Mouse (Mus musculus) cerebellum, postnatal 25 days (tissue): ENCODE data around the gene Ddx49.

Experiments used
- DNase-seq, 2 experiments: peaks; one replicate each; pipeline ENCODE4 v3.0.0; 2021; ENCODE audit warnings: mixed read lengths in 2 of 2

Ddx49 gene

DNA sequence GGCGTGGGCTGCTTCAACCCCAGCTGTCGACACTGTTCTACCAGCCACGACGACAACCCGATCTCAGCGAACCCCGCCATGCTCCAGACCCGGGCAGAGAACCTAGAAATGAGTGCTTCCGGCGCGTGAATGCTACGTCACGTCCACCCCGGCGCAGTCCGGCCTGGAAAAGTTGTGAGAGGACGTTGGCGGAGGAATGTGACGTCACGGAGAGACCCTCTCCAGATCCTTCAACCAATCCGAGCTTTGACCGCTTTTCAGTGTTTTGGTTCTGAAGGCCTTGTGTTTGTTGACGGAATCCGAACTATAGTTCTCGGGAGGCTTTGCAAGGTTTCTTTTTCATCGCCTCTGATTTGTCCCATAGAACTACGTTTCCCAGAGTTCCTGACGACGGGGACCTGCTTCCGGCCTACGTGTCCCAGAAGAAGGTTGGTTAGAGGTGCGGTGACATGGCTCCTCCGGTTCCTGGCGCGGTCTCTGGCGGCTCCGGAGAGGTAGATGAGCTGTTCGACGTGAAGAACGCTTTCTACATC, at the start of gene Ddx49, which contains the start of gene Cope:
Gene Ddx49, minus strand, starts transcription at position 132 of the 533 bp plus-strand sequence.
Gene Cope, plus strand, starts transcription at position 161 of the 533 bp plus-strand sequence.
- DNase-seq: peak; percentile 96 to 98

DNA sequence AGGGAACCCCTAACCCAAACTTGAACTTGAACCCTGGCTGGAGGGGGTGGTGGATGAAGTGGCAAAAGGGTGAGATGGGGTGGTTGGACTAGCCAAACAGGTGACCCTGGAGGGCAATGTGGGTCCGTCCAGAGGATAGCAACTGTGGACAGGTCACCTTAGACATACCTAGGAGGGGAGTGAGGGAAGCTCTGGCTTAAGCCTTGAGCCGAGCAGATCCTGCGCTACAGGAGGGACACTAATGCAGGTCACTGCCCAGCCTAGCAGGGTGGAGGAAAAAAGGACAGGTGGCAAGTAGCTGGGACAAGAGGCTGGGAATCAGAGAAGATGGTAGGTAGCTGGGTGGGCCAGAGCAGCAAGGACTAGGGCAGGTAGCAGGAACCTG, 49.7 kb upstream of the Ddx49 start:
- DNase-seq: peak in 1 of 2 experiments; percentile 47

DNA sequence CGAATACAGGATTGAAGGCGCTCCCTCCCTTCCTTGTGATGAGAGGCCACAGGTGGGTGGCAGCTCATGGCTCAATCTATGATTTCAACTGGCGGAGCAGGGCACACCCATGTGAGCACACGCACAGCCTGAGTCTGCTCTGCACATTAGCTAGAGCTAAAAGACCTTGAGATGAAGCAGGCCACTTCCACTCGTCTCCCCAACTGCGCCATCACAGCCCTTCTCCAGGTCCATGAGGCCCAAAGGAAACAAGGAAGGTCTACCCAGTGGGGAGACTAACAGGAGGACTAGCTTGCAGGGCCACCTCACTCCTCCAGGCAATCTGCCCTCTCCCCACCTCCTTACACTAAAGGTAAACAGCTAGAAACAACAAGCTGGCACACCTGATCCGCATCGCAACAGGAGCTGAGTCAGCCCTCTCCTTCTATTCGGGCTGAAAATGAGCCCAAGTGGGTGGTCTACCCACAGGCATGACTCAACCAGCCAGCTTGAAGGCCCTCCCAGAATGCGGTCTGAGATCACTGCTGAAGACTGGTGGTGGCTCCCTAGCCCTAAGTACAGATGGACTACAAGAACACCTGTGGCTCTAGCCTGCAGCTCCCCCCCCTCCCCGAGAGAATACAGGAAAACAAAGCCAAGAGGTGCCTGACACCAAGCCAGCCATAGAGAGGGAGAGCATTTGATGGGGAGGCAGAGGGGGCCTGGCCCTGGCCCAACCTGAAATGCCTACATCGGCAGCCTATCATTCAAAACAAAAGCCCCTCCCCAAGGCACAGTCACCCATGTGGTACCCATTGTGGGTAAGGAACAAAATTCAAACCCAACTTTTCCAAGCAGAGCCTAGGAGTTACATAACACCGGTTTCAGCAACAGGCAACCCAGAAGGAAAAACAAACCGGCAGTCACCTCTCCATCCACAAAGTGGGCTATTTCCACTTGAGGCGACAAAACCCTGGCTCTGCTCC, 49.0 kb upstream of the Ddx49 start:
- DNase-seq: peak; percentile 68 to 74

DNA sequence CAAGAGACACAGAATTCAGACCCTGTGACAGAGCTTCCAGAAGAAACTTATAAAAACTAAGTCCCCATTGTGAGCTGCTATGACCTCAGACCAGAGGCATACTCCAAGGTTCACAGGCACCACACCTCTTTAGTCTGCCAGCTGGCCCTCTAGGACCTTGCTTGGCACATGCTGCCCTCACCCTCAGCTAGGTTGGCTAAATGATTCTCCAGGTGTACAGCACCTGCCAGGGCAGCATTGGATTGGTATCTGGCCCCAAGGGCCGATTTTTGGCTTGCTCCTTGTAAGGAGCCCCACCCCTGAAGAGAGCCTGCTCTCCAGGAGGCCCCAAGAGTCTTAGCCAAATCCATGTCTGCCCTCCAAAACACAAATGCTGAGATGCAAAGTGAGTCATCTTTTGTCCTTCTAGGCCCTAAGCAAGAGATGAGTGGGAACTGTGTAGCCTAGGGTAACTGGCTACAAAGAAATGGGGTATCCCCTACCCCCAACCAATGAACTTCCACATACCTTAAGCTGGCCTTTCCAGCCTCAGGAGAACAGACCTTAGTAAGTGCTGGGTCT, 45.7 kb upstream of the Ddx49 start:
- peak; percentile 45 to 48 for DNase-seq

DNA sequence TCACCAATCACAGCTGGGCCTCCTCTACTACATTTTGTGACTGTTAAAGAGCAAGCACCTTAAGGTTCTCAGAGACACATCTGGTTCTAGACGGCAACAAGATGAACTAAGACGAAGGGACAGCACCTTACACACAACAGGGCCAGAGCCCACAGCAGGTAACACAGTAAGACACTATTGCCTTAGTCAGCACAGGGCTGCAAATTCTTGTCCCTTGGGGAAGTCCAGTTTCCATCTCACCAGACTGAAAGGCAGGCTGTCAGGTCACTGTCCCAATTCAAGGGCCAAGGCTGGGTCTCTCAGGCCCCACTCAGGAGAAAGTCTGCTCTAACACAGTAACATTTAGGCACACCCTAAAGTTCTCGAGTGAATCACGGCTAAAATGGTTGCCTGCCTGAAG, 45.2 kb upstream of the Ddx49 start:
- DNase-seq: peak in 1 of 2 experiments; percentile 11

DNA sequence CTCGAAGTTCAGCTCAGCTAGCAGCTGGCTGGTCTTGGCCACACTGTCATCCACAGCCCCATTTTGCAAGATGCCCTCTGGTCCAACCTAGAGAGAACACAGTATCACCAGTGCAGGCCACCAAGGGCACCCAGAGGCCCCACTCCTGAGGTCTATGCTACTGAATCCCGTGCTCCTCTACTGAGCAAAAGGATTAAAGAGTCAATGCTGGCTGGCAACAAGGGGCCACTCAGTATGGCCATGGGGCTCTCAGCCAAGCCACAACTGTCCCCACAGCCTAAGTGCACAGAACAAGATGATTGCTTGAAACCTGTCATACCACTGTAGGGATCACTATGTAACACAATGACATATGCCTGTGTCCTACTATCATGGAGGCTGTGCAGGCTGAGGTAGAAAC, 42.0 kb upstream of the Ddx49 start:
- no peak for DNase-seq

DNA sequence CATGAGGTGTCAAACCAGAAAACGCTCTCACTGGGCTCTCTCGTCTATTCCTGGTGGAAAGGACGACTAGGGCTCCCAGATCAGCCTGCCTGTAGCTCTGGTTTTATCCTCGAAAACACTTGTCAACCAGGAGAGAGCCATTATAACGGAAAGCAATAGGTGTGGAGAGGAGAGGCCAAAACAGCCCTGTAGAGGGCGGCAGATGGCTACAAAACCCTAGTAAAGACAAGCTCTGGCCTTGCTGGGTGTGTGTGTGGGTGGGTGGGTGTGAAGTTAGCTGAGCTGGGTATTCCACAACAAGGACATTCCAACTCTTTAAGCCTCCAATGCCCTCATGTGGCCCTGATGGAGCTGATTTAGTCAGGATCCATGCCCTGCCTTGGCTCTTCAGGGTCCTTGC, 41.4 kb upstream of the Ddx49 start:
- peak; percentile 78 to 82 for DNase-seq

DNA sequence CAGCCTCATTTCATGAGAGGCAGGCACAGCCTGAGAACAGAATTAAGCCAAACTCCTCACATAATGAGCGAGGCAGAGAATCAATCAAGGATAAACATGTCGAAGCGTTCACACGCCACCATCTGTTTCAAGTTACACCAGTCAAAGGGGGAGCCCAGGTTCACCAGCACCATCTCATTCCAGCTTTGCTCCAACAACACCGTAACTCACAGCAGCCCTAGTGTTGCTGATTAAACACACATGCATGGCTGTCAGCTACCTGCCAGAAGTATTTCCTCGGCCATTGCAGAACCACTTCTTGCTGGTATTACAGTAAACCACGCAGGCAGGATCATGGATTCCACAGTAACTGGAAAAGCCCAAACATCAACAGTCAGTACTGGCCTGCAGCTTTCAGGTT, 40.8 kb upstream of the Ddx49 start:
- no peak for DNase-seq

DNA sequence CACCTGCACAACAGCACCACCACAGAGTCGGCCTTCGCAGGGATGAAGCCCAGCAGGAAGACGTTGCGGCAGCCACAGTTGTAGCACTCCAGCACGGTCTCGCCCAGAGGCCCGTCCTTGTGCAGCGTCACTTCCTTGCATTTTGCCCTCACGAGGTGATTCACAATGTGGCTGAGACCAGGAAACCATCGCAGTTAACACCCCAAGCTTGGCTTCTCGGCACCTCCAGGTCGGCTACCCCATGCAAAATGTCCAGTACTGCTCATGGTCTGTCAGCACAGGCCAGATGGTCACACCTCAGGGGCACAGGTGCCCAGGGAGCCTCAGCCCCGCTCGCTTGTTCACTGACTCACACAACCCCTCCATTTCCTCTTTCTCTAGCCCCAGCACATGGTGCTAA, 39.7 kb upstream of the Ddx49 start:
- DNase-seq: peak; percentile 77 to 78

DNA sequence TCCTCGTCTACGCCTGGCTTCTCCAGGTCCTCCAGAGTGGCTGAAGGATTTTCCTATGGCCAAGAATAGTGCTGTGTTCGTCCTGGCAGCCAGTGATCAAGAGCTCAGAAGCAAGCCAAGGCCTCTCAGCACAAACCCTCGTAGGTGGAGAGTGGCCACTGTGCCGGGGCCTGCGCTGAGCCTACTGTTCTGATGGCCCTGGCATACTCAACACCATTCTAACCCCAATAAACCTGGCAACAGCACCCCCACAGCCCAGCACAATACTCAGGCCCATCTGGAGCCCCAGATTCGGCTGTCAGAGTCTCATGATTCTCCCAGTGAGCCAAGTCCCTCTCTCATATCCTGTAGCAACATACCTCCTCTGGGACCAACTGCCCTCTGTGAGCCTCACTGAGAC, 38.4 kb upstream of the Ddx49 start:
- peak; percentile 53 to 62 for DNase-seq

DNA sequence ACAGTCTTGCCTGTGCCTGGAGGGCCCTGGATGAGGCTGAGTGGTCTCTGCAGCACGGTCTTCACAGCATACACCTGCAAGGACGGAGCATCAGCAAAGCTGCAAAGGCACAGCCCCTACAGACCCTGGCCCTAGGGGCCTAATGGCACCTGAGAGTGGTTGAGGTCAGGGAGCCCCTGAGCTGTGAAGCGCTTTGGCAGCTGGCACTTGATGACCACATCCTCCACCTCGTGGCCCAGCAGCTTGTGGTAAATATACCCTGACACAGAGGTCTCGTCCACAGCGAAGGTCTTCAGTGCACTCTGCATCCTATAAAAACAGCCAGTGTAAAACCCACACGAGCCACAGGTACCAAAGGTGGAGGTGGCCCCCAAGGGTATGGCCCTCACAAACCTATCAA, 36.6 kb upstream of the Ddx49 start:
- no peak for DNase-seq

DNA sequence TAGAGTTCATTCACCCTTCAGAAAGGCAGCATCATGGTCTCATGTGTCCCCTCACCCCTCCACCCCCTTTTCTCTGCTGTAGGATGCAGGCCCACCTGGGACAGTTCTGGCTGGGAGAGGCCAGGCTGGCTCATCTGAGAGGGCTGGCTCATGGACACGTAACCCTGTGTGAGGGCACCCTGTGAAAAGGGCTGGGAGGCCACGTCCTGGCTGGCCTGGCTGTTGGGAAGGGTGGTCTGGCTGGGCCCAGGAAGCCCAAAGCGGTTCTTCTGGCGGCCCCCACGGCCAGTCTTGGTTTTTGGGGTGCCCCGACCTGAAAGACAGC, 30.6 kb upstream of the Ddx49 start:
- no peak for DNase-seq

DNA sequence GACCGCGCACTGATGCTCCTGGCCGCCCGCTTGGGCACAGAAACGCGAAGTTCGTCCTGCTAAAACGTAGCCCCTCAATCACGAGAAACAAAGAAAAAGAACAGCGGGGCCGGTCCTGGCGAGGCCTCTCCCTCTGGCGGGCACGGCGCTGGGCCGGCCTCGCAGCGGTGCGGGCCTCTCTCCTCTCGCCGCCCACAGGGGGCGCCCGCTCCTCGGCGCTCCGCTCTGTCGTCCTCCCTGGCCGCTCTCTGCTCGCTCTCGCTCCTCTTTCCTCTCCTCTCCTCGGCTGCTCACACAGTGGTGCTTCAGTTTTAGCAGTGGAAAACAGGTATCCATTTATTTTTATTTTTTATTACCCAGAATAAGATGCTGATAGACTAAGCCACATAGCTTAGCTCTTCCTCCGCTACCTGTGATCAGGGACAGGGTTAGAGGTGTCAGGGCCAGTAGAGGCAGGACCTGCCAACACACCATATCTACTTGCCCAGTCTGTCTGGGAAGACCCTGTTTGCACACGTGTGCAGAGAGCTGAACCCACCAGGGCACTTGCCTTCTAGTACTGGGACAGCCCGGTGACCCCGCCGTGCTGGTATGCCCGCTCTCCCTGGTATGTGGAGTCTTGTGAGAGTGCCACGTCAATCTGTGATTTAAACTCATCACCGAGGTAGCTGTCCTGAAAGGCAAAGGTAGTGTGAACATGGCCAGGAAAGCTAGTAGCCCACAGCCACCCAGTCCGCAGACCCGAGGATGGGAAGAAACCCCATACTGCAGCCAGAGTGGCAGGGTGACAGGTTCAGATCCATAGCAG, 30.0 kb upstream of the Ddx49 start:
- DNase-seq: peak; percentile 91 to 93

DNA sequence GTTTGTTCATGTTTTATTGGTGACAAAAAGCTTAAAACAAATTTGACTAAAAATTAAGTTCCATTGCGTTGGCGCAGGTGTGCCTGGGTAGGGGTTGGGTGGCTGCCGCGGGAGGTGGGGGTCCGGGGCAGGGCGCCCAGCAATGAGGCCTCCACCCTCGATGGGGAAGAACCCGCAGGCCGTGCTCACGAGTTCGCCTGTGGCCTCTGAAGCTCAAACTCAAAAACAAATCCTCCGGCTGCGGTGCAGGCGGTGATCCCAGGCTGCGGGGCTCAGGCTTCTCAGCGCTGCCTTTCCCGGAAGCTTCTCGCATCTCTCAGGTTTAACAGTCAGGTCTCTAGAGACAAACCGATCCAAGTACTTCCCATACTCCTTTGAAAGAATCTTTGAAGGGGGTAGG, 29.2 kb upstream of the Ddx49 start:
- peak; percentile 49 to 56 for DNase-seq

DNA sequence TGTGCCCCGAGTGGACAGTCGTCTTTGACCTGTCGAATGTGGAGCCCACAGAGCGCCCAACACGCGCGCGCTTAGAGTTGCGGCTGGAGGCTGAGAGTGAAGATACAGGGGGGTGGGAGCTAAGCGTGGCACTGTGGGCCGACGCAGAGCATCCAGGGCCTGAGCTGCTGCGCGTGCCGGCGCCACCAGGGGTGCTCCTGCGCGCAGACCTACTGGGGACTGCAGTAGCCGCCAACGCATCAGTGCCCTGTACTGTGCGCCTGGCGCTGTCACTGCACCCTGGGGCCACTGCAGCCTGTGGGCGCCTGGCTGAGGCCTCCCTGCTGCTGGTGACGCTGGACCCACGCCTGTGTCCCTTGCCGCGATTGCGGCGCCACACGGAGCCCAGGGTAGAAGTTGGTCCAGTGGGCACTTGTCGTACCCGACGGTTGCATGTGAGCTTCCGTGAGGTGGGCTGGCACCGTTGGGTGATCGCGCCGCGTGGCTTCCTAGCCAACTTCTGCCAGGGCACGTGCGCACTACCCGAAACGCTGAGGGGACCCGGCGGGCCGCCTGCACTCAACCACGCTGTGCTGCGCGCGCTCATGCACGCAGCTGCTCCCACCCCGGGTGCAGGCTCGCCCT, 28.6 kb upstream of the Ddx49 start:
- peak; percentile 67 to 69 for DNase-seq

DNA sequence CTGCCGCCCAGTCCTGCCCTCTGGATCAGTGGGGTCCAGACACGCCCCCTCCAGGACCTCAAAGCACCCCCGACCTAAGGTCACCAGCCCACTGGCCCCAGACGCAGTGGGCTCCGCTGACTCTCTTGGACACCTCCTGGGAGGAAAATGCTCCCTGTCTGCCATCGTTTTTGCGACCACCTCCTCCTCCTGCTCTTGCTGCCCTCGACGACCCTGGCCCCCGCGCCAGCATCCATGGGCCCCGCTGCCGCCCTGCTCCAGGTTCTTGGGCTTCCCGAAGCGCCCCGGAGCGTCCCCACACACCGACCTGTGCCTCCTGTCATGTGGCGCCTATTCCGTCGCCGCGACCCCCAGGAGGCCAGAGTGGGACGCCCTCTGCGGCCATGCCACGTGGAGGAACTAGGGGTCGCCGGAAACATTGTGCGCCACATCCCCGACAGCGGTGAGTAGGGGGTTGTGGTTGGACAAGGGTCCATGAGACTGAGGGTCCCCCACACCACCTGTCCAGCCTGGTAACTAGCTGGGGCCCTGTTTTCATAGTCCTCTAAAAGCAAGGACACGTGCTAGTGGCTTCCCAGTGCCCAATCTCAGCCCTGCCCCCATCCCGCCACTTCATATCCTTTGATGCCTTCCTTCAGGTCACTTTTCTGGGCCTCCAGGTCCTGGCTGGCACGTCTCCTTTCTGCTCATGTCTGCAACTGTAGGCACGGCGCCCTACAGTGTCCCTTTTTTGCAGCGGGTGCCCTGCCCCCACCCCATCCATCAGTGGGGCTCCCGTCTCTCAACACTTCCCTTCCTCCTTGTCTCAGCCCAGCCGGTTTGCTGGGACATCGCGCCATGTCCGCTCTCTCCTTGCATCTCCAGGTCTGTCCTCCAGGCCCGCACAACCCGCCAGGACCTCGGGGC, 27.8 kb upstream of the Ddx49 start:
- DNase-seq: peak in 1 of 2 experiments; percentile 56

DNA sequence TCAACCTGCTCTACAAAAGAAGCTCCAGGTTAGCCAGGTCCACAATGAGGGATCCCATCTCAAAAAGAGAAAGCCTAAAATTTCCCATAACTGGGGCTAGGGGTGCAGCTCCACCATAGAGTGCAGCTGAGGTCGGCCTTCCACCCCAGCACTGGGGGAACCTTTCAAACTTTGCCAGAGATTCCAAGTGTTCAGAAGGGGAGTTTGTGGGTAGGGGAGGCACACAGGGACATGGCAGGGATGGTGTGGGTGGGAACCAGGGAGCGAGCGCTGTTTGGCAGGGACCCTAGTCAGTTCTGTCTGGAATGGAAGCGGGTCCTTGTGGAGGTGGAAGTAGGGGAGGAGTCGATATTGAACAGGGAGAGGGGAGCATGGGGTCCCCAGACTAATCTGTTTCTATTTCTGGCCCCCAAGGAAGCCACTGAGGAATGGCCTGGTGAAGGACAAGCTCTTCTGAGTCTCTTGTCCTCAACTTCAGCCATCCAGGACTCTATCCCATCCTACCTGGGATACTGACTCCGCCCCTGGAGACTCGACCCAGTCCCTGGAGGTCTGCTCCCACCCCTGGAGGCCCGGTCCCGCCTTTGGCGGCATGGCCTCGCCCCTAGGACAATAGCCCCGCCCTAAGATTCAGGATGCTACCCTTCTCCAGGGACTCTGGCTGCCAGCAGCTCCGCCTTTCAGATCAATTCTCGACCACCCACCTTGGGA, 27.0 kb upstream of the Ddx49 start, which contains the start of gene Gdf1:
Gene Gdf1, plus strand, starts transcription at position 694 of the 711 bp plus-strand sequence.
- DNase-seq: peak in 1 of 2 experiments; percentile 43

DNA sequence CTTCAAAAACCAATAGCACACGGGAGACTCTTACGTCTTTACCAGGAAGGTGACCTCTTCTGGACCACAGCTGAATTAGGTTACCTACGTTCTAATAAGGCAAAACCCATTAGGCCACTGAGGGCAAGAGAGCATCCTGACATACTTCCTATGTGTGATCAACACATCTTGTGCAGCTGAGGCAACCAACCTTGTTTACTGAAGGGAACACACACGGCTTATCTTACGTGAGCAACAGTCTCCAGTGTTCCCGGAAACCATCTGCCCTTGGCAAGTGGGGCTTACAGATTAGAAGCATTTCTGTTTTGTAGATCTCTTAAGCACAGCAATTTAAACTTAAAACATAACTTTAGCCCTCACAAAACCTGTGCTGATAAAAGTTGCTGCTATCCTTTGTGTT, 25.2 kb upstream of the Ddx49 start:
- DNase-seq: no peak

DNA sequence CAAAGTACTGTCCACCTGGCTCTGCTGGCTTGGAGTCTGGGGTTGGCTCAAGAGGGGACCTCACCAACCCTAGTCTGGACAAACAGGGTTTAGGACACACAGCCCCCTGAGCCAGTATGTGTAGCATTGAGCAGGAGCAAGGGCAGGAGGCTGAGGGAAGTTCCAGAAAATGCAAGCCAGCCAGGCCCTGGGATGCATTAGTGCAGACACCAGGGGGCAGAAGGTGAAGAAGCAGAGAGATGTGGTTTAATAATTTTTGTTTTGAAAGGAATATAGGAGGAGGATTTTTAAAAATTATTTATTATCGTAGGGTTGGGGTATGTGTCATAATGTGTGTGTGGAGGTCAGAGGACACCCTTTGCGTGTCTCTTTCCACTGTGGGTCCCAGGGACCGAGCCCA, 21.4 kb upstream of the Ddx49 start:
- no peak for DNase-seq

DNA sequence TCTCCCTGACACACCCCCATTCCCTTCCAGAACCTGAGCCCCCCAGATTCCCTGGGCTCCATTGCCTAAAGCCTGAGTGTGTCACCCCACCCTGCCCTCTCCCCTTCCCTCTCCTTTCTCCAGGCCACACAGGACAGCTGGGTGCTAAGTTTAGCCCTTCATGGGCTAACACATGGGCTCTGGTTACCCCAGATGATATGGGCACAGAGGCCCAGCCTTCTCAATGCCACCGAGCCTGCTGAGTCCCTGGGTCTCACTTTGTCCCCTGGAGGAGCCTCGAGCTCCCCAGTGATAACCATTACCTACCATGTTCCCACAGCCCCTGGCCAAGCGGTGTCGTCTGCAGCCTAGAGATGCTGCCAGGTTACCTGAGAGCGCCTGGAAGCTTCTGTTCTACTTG, 15.6 kb upstream of the Ddx49 start:
- DNase-seq: no peak
